Mouse (Mus musculus): ENCODE results near the gene Arhgap32. TPM values are rescaled to one million over a fixed set of nuclear protein-coding genes. Genes with fewer than 3 reads are reported as not detected.

Arhgap32 gene
- polyA plus RNA-seq, 1 experiment from 2014 or later, result 11.0 TPM

DNA sequence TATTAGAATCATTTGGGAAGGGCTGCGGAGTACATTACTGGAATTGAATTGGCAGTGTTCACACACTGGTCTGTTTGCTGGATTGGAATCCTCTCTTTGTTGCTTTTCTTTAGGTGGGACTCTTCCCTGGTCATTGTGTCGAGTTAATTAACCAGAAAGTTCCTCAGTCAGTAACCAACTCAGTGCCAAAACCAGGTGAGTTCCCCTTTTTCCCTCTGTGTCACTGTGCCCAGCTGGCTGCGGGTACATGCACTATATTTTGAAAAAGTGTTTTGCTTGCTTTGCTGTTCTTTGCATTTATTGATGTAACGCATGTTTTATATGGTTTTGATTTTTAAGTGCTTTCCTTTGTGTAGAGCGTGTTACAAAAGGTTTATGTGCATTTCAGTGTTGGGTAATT is 92.1 kb downstream of the Arhgap32 start:
- Histone ChIP-seq H3K27me3 (replicated peaks; ENCODE audit: control insufficient read depth, insufficient read depth, low read length) (no peaks in the 10 kb centered on the region), H3K4me3 (ENCODE audit: low read length) (no peak overlapping the region), H3K4me2 (ENCODE audit: low read depth, low read length) (no peak overlapping the region), H3K27ac (ENCODE audit: low read length) (no peak overlapping the region), H3K9me3 (ENCODE audit: control insufficient read depth, low read length) (no peaks in the 10 kb centered on the region), H3K36me3 (ENCODE audit: control insufficient read depth, insufficient read depth, low read length) (no peaks in the 10 kb centered on the region), H3K4me1 (ENCODE audit: control insufficient read depth, insufficient read depth, low read length) (no peaks in the 10 kb centered on the region), H3K9ac (ENCODE audit: low read depth, low read length) (no peak overlapping the region)
- WGBS, result 87% methylated on average over 5 of the region's 5 CpGs
- ATAC-seq, result no peak

DNA sequence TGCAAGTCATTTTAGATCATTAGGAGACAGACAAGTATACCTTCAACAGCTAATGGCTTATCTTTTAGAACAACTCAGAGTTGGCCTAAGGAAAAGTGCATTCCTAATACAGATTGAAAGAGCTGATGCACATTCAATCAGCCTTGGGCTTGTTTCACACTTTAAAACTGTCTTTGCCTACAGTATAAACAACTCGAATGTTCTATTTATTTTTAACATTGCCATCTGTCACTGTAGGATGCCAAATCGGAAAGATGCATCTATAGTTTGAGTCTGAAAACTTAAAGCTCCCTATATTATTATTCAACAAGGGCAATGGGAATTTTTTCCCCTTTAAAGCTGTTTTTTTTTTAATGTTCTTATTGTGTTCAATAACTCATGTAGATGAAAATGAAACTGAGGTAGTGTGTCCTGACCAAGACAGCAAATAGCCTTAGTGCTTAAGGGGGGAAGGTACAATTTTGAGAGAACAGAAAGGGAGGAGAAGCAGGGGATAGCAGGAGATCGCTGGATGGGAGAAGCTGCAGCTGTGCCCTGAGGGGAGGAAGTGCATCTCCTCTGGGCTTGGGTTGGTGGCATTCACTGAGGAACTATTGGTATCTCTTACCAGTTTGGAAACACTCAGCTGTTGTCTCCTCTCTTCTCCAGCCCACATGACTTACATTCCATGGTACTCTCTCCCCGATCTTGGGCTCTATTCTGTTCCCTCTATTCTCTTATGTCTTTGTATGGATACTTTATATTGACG is 101.1 kb downstream of the Arhgap32 start:
- Histone ChIP-seq H3K27me3 (replicated peaks; ENCODE audit: control insufficient read depth, insufficient read depth, low read length) (no peaks in the 10 kb centered on the region), H3K4me1 (ENCODE audit: control insufficient read depth, insufficient read depth, low read length) (no peaks in the 10 kb centered on the region), H3K36me3 (ENCODE audit: control insufficient read depth, insufficient read depth, low read length) (no peaks in the 10 kb centered on the region), H3K4me3 (ENCODE audit: low read length) (no peak overlapping the region), H3K9me3 (ENCODE audit: control insufficient read depth, low read length) (no peaks in the 10 kb centered on the region), H3K27ac (ENCODE audit: low read length) (no peak overlapping the region), H3K9ac (ENCODE audit: low read depth, low read length) (no peak overlapping the region), H3K4me2 (ENCODE audit: low read depth, low read length) (no peak overlapping the region)
- ATAC-seq, result no peak
- whole genome bisulfite sequencing, result 69% methylated on average over 5 of the region's 5 CpGs

DNA sequence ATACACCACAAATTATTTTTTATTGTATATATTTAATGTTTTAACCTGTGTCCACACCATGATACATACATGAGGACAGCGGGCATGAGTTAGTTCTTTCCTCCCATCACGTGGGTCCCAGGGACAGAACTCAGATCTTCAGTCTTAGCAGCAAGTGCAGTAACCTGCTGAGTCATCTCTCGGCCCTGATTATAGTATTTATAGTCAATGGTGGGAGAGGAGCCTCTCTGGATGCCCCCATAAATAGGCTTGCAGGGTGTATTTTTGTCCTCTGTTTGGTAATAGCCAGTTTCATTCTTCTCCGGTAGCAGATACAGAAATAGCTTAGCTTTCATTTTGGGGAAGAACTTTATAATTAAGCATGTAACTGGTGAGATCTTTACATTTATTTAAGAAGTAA is 103.5 kb downstream of the Arhgap32 start:
- ATAC-seq, result no peak
- WGBS, result 84% methylated on average over 4 of the region's 4 CpGs
- Histone ChIP-seq H3K4me1 (ENCODE audit: control insufficient read depth, insufficient read depth, low read length) (peaks cover 10% of the 10 kb centered on the region; the same call in 1 of the 2 replicates), H3K4me3 (ENCODE audit: low read length) (no peak overlapping the region), H3K36me3 (ENCODE audit: control insufficient read depth, insufficient read depth, low read length) (no peaks in the 10 kb centered on the region), H3K9ac (ENCODE audit: low read depth, low read length) (no peak overlapping the region), H3K4me2 (ENCODE audit: low read depth, low read length) (no peak overlapping the region), H3K9me3 (ENCODE audit: control insufficient read depth, low read length) (no peaks in the 10 kb centered on the region), H3K27ac (ENCODE audit: low read length) (no peak overlapping the region), H3K27me3 (replicated peaks; ENCODE audit: control insufficient read depth, insufficient read depth, low read length) (no peaks in the 10 kb centered on the region)

- no peak for ATAC-seq
- H3K4me1 ChIP-seq (ENCODE audit: control insufficient read depth, insufficient read depth, low read length), result peaks cover 13% of the 10 kb centered on the region; the same call in 1 of the 2 replicates
- no peak overlapping the region for H3K4me3 ChIP-seq (ENCODE audit: low read length)
- no peaks in the 10 kb centered on the region for H3K27me3 ChIP-seq (replicated peaks; ENCODE audit: control insufficient read depth, insufficient read depth, low read length)
- H3K9me3 ChIP-seq (ENCODE audit: control insufficient read depth, low read length), result no peaks in the 10 kb centered on the region
- no peak overlapping the region for H3K27ac ChIP-seq (ENCODE audit: low read length)
- no peak overlapping the region for H3K4me2 ChIP-seq (ENCODE audit: low read depth, low read length)
- H3K9ac ChIP-seq (ENCODE audit: low read depth, low read length), result no peak overlapping the region; the same call in 1 of the 2 replicates
- no peaks in the 10 kb centered on the region for H3K36me3 ChIP-seq (ENCODE audit: control insufficient read depth, insufficient read depth, low read length)
- WGBS, result 67% methylated on average over 4 of the region's 4 CpGs
These were observed 106.2 kb downstream of the Arhgap32 start for GRCm38 (mm10) chr9:32222184-32222583.

DNA sequence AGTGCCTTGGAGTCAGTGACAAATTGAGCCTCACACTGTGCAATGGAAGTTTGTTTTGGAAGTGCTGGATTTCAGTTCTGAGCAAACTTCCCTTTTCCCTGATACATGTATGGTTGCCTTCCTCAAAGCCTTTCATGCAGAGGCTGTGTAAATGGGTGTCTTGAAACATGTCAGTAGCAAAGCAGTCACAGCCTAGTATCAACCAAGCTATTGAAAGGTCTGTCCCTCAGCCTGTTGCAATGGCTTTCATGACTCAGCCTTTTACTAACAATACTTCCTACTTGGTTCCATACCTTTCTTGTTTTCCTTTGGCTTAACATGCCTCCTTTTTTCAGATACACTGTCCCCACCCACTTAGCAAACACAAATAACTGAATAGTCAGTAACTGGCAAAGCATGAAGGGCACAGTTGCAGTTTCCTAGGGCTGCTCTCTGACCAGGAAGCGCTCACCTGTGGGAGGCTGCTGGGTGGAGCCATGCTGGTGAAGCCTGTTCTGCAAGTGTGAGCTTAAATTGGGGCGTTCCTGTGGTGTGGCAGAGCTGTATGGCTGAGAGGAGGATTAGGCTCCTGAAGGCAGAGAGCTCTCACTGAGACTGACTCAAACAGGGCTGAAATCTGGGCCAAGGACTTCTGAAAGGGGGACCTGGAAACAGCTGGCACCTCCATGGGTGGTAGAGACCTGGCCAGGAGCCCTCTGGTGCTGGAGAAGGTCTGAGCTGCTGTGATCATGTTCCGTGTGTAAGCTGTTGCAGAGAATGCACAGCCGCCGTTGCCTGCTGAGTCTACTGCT is 108.0 kb downstream of the Arhgap32 start:
- H3K9ac ChIP-seq (ENCODE audit: low read depth, low read length), result peak overlapping the region; percentile 37
- ATAC-seq, result peak; percentile 98

GRCm38 (mm10) chr9:32224937-32225336 is 109.0 kb downstream of the Arhgap32 start:
- WGBS, result 50% methylated on average over 4 of the region's 4 CpGs
- Histone ChIP-seq H3K36me3 (ENCODE audit: control insufficient read depth, insufficient read depth, low read length) (no peaks in the 10 kb centered on the region), H3K4me1 (ENCODE audit: control insufficient read depth, insufficient read depth, low read length) (peaks cover 13% of the 10 kb centered on the region; the same call in 1 of the 2 replicates), H3K27ac (ENCODE audit: low read length) (peak overlapping the region; percentile 63), H3K4me3 (ENCODE audit: low read length) (peak overlapping the region; percentile 51), H3K4me2 (ENCODE audit: low read depth, low read length) (peak overlapping the region; percentile 43), H3K9ac (ENCODE audit: low read depth, low read length) (peak overlapping the region; percentile 66), H3K27me3 (replicated peaks; ENCODE audit: control insufficient read depth, insufficient read depth, low read length) (no peaks in the 10 kb centered on the region), H3K9me3 (ENCODE audit: control insufficient read depth, low read length) (no peaks in the 10 kb centered on the region)
- no peak for ATAC-seq

More for the DNA sequence above, 108.0 kb downstream of the Arhgap32 start:
- peaks cover 13% of the 10 kb centered on the region; the same call in 1 of the 2 replicates for H3K4me1 ChIP-seq (ENCODE audit: control insufficient read depth, insufficient read depth, low read length)
- H3K36me3 ChIP-seq (ENCODE audit: control insufficient read depth, insufficient read depth, low read length), result no peaks in the 10 kb centered on the region
- no peak overlapping the region for H3K4me2 ChIP-seq (ENCODE audit: low read depth, low read length)
- H3K27me3 ChIP-seq (replicated peaks; ENCODE audit: control insufficient read depth, insufficient read depth, low read length), result no peaks in the 10 kb centered on the region
- no peaks in the 10 kb centered on the region for H3K9me3 ChIP-seq (ENCODE audit: control insufficient read depth, low read length)
- peak overlapping the region; percentile 37 for H3K4me3 ChIP-seq (ENCODE audit: low read length)
- 43% methylated on average over 5 of the region's 5 CpGs for WGBS
- peak overlapping the region; percentile 64 for H3K27ac ChIP-seq (ENCODE audit: low read length)

DNA sequence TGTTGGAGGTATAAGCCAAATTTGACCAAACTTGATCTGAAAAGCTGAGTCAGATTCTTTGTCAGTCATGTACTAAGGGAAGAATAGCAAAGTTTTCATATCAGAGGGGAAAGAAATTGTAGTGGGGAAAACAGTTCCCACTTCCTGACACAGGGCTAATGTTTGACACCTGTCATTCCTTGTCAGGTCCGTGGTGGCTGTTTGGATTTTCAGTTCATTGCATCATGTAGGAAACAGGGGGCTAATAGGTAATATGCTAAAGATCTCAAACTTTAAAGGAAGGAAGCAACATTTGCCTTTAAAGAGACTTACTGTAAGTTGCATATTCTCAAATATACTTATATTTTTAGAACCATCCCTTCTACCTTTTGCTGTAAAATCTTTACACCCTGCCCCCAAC is 109.6 kb downstream of the Arhgap32 start:
- H3K4me1 ChIP-seq (ENCODE audit: control insufficient read depth, insufficient read depth, low read length), result peaks cover 13% of the 10 kb centered on the region; the same call in 1 of the 2 replicates
- H3K9ac ChIP-seq (ENCODE audit: low read depth, low read length), result no peak overlapping the region
- H3K27me3 ChIP-seq (replicated peaks; ENCODE audit: control insufficient read depth, insufficient read depth, low read length), result no peaks in the 10 kb centered on the region
- ATAC-seq, result no peak
- no peaks in the 10 kb centered on the region for H3K36me3 ChIP-seq (ENCODE audit: control insufficient read depth, insufficient read depth, low read length)
- H3K9me3 ChIP-seq (ENCODE audit: control insufficient read depth, low read length), result no peaks in the 10 kb centered on the region
- 55% methylated on average over 1 of the region's 1 CpGs for WGBS
- H3K4me3 ChIP-seq (ENCODE audit: low read length), result peak overlapping the region; percentile 36
- H3K27ac ChIP-seq (ENCODE audit: low read length), result no peak overlapping the region
- peak overlapping the region; percentile 43 for H3K4me2 ChIP-seq (ENCODE audit: low read depth, low read length)

GRCm38 (mm10) chr9:32227034-32227433 is 111.1 kb downstream of the Arhgap32 start:
- no peak overlapping the region for H3K27ac ChIP-seq (ENCODE audit: low read length)

GRCm38 (mm10) chr9:32233593-32233992 is 117.7 kb downstream of the Arhgap32 start:
- H3K9ac ChIP-seq (ENCODE audit: low read depth, low read length), result no peak overlapping the region
- H3K27me3 ChIP-seq (replicated peaks; ENCODE audit: control insufficient read depth, insufficient read depth, low read length), result no peaks in the 10 kb centered on the region
- peak overlapping the region; percentile 71 for H3K27ac ChIP-seq (ENCODE audit: low read length)
- 60% methylated on average over 4 of the region's 4 CpGs for WGBS
- no peak overlapping the region for H3K4me3 ChIP-seq (ENCODE audit: low read length)
- H3K4me1 ChIP-seq (ENCODE audit: control insufficient read depth, insufficient read depth, low read length), result peaks cover 15% of the 10 kb centered on the region
- peak; percentile 73 for ATAC-seq
- no peaks in the 10 kb centered on the region for H3K9me3 ChIP-seq (ENCODE audit: control insufficient read depth, low read length)
- no peak overlapping the region for H3K4me2 ChIP-seq (ENCODE audit: low read depth, low read length)
- no peaks in the 10 kb centered on the region for H3K36me3 ChIP-seq (ENCODE audit: control insufficient read depth, insufficient read depth, low read length)

More at GRCm38 (mm10) chr9:32227034-32227433, 111.1 kb downstream of the Arhgap32 start:
- H3K9ac ChIP-seq (ENCODE audit: low read depth, low read length), result no peak overlapping the region
- no peaks in the 10 kb centered on the region for H3K27me3 ChIP-seq (replicated peaks; ENCODE audit: control insufficient read depth, insufficient read depth, low read length)
- no peaks in the 10 kb centered on the region for H3K9me3 ChIP-seq (ENCODE audit: control insufficient read depth, low read length)
- no peak for ATAC-seq
- peak overlapping the region; percentile 3; the same call in 1 of the 2 replicates for H3K4me2 ChIP-seq (ENCODE audit: low read depth, low read length)
- H3K36me3 ChIP-seq (ENCODE audit: control insufficient read depth, insufficient read depth, low read length), result no peaks in the 10 kb centered on the region
- no peak overlapping the region for H3K4me3 ChIP-seq (ENCODE audit: low read length)
- WGBS, result 72% methylated on average over 2 of the region's 2 CpGs
- H3K4me1 ChIP-seq (ENCODE audit: control insufficient read depth, insufficient read depth, low read length), result peaks cover 13% of the 10 kb centered on the region; the same call in 1 of the 2 replicates
